Mouse (Mus musculus): Measurements from ENCODE around the gene Rasgef1b. TPM values are rescaled to one million over a fixed set of nuclear protein-coding genes. Genes with fewer than 3 reads are reported as not detected.

Gene Rasgef1b
- polyA plus RNA-seq, 1 experiment, result 4.5 TPM

- TF ChIP-seq CTCF (IDR thresholded peaks at IDR 0.05; ENCODE audit: borderline replicate concordance, control insufficient read depth, extremely low read depth, insufficient read depth, low read length, poor library complexity) (no peak), POLR2A (IDR thresholded peaks at IDR 0.05; ENCODE audit: control insufficient read depth, extremely low read depth, insufficient read depth, low read length, poor library complexity) (no peak)
- no peak overlapping the region for H3K4me3 ChIP-seq (ENCODE audit: control insufficient read depth, insufficient read depth, low read length)
- no peaks in the 10 kb centered on the region for H3K27me3 ChIP-seq (ENCODE audit: control insufficient read depth, insufficient read depth, low read length)
- WGBS, result 79% methylated on average over 5 of the region's 5 CpGs
- H3K36me3 ChIP-seq (ENCODE audit: control insufficient read depth, insufficient read depth, low read length), result no peaks in the 10 kb centered on the region
- no peak overlapping the region for H3K27ac ChIP-seq (ENCODE audit: control insufficient read depth, insufficient read depth, low read length)
- H3K4me1 ChIP-seq (replicated peaks; ENCODE audit: control insufficient read depth, insufficient read depth, low read length), result no peaks in the 10 kb centered on the region
- DNase-seq, result no peak
These were observed 13.6 kb downstream of the Rasgef1b start for GRCm38 (mm10) chr5:99715281-99715744.

GRCm38 (mm10) chr5:99711947-99712346 is 16.9 kb downstream of the Rasgef1b start:
- no peak for DNase-seq
- WGBS, result 93% methylated on average over 2 of the region's 2 CpGs
- TF ChIP-seq CTCF (IDR thresholded peaks at IDR 0.05; ENCODE audit: borderline replicate concordance, control insufficient read depth, extremely low read depth, insufficient read depth, low read length, poor library complexity) (no peak), POLR2A (IDR thresholded peaks at IDR 0.05; ENCODE audit: control insufficient read depth, extremely low read depth, insufficient read depth, low read length, poor library complexity) (no peak)
- no peaks in the 10 kb centered on the region for H3K4me1 ChIP-seq (replicated peaks; ENCODE audit: control insufficient read depth, insufficient read depth, low read length)
- no peak overlapping the region for H3K4me3 ChIP-seq (ENCODE audit: control insufficient read depth, insufficient read depth, low read length)
- H3K27me3 ChIP-seq (ENCODE audit: control insufficient read depth, insufficient read depth, low read length), result no peaks in the 10 kb centered on the region
- H3K36me3 ChIP-seq (ENCODE audit: control insufficient read depth, insufficient read depth, low read length), result no peaks in the 10 kb centered on the region
- H3K27ac ChIP-seq (ENCODE audit: control insufficient read depth, insufficient read depth, low read length), result no peak overlapping the region

GRCm38 (mm10) chr5:99708706-99709105 is 20.2 kb downstream of the Rasgef1b start:
- 40% methylated on average over 6 of the region's 6 CpGs for WGBS
- DNase-seq, result peak; percentile 3
- Histone ChIP-seq H3K4me3 (ENCODE audit: control insufficient read depth, insufficient read depth, low read length) (no peak overlapping the region), H3K36me3 (ENCODE audit: control insufficient read depth, insufficient read depth, low read length) (no peaks in the 10 kb centered on the region), H3K27ac (ENCODE audit: control insufficient read depth, insufficient read depth, low read length) (no peak overlapping the region), H3K4me1 (replicated peaks; ENCODE audit: control insufficient read depth, insufficient read depth, low read length) (no peaks in the 10 kb centered on the region), H3K27me3 (ENCODE audit: control insufficient read depth, insufficient read depth, low read length) (no peaks in the 10 kb centered on the region)
- TF ChIP-seq POLR2A (IDR thresholded peaks at IDR 0.05; ENCODE audit: control insufficient read depth, extremely low read depth, insufficient read depth, low read length, poor library complexity), result no peak
- TF ChIP-seq CTCF (IDR thresholded peaks at IDR 0.05; ENCODE audit: borderline replicate concordance, control insufficient read depth, extremely low read depth, insufficient read depth, low read length, poor library complexity), result no peak

GRCm38 (mm10) chr5:99707261-99707660 is 21.6 kb downstream of the Rasgef1b start:
- Histone ChIP-seq H3K27me3 (ENCODE audit: control insufficient read depth, insufficient read depth, low read length) (no peaks in the 10 kb centered on the region), H3K36me3 (ENCODE audit: control insufficient read depth, insufficient read depth, low read length) (no peaks in the 10 kb centered on the region), H3K4me3 (ENCODE audit: control insufficient read depth, insufficient read depth, low read length) (no peak overlapping the region), H3K4me1 (replicated peaks; ENCODE audit: control insufficient read depth, insufficient read depth, low read length) (no peaks in the 10 kb centered on the region), H3K27ac (ENCODE audit: control insufficient read depth, insufficient read depth, low read length) (no peak overlapping the region)
- WGBS, result 41% methylated on average over 6 of the region's 6 CpGs
- no peak for DNase-seq
- TF ChIP-seq POLR2A (IDR thresholded peaks at IDR 0.05; ENCODE audit: control insufficient read depth, extremely low read depth, insufficient read depth, low read length, poor library complexity) (no peak), CTCF (IDR thresholded peaks at IDR 0.05; ENCODE audit: borderline replicate concordance, control insufficient read depth, extremely low read depth, insufficient read depth, low read length, poor library complexity) (no peak)

GRCm38 (mm10) chr5:99701811-99702210 is 27.1 kb downstream of the Rasgef1b start:
- TF ChIP-seq CTCF (IDR thresholded peaks at IDR 0.05; ENCODE audit: borderline replicate concordance, control insufficient read depth, extremely low read depth, insufficient read depth, low read length, poor library complexity), result no peak
- no peak for TF ChIP-seq POLR2A (IDR thresholded peaks at IDR 0.05; ENCODE audit: control insufficient read depth, extremely low read depth, insufficient read depth, low read length, poor library complexity)
- Histone ChIP-seq H3K27me3 (ENCODE audit: control insufficient read depth, insufficient read depth, low read length) (no peaks in the 10 kb centered on the region), H3K36me3 (ENCODE audit: control insufficient read depth, insufficient read depth, low read length) (no peaks in the 10 kb centered on the region), H3K4me3 (ENCODE audit: control insufficient read depth, insufficient read depth, low read length) (no peak overlapping the region), H3K4me1 (replicated peaks; ENCODE audit: control insufficient read depth, insufficient read depth, low read length) (no peaks in the 10 kb centered on the region), H3K27ac (ENCODE audit: control insufficient read depth, insufficient read depth, low read length) (no peak overlapping the region)
- DNase-seq, result no peak
- 39% methylated on average over 5 of the region's 5 CpGs for WGBS

- TF ChIP-seq POLR2A (IDR thresholded peaks at IDR 0.05; ENCODE audit: control insufficient read depth, extremely low read depth, insufficient read depth, low read length, poor library complexity) (no peak), CTCF (IDR thresholded peaks at IDR 0.05; ENCODE audit: borderline replicate concordance, control insufficient read depth, extremely low read depth, insufficient read depth, low read length, poor library complexity) (no peak)
- Histone ChIP-seq H3K4me3 (ENCODE audit: control insufficient read depth, insufficient read depth, low read length) (no peak overlapping the region), H3K27ac (ENCODE audit: control insufficient read depth, insufficient read depth, low read length) (no peak overlapping the region), H3K36me3 (ENCODE audit: control insufficient read depth, insufficient read depth, low read length) (no peaks in the 10 kb centered on the region), H3K4me1 (replicated peaks; ENCODE audit: control insufficient read depth, insufficient read depth, low read length) (no peaks in the 10 kb centered on the region), H3K27me3 (ENCODE audit: control insufficient read depth, insufficient read depth, low read length) (no peaks in the 10 kb centered on the region)
- WGBS, result 90% methylated on average over 13 of the region's 13 CpGs
- no peak for DNase-seq
These were observed 34.0 kb downstream of the Rasgef1b start for GRCm38 (mm10) chr5:99694712-99695360.
